Mouse (Mus musculus): ENCODE results near the gene Gm49776. TPM values are rescaled to one million over a fixed set of nuclear protein-coding genes. Genes with fewer than 3 reads are reported as not detected.
"Not testable (repeated sequence)": the region's sequence is repeated elsewhere in the genome, so short reads cannot be mapped to it uniquely, and the experiment has no call there.

Gm49776 gene
- polyA plus RNA-seq, 1 experiment from 2014 or later: 2.5 TPM

DNA sequence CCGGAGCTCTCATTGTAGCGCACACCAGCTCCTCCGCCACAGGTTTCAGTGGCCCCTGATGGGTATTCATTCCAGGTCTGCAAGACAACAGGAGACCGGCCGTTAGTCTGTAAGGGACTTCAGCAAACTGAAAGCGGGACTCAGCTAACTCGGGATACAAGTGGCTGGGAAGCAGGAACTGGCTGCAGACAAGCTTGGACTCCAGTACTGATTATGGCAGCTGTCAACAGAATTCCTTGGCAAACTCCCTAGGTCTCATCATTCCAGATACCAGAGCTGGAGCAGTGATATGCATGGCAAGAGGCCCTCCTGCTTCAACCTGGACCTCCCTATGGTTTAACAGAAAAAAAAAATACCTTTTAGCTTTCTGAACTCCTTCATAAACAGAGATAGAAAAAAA, 43.3 kb downstream of the Gm49776 start:
- WGBS: 55% methylated on average over 7 of the region's 7 CpGs
- peak overlapping the region; percentile 42 for H3K4me2 ChIP-seq
- no peaks in the 10 kb centered on the region for H3K36me3 ChIP-seq (ENCODE audit: poor library complexity, severe bottlenecking)
- H3K4me3 ChIP-seq: peak overlapping the region; percentile 23
- peak overlapping the region; percentile 52 for H3K9ac ChIP-seq
- peaks cover 45% of the 10 kb centered on the region for H3K4me1 ChIP-seq
- H3K27ac ChIP-seq: peak overlapping the region; percentile 84
- no peaks in the 10 kb centered on the region for H3K9me3 ChIP-seq (replicated peaks)
- no peaks in the 10 kb centered on the region for H3K27me3 ChIP-seq
- ATAC-seq: no peak

DNA sequence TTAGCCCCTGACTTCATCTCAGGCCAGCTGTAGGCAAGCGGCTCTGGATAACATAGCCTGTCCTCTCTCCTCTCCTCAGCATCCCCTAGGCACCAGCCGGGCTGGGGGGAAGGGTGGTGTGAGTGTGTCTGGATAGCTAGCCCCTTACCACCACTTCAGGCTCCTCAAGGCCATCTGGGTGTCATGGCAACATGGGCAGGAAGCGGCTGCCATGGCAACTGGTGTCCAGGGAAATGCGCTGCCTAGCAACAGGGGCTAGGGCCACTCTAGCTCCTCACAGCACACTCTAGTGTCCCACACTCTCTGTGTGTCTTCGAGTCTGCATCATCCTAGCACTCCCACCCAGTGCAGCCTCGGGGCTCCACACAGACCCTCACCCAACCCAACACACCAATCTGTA, 44.4 kb downstream of the Gm49776 start:
- Histone ChIP-seq H3K27me3 (no peaks in the 10 kb centered on the region), H3K4me2 (peak overlapping the region; percentile 42), H3K27ac (peak overlapping the region; percentile 84), H3K4me1 (peaks cover 43% of the 10 kb centered on the region), H3K36me3 (ENCODE audit: poor library complexity, severe bottlenecking) (no peaks in the 10 kb centered on the region), H3K9me3 (replicated peaks) (no peaks in the 10 kb centered on the region), H3K9ac (peak overlapping the region; percentile 52), H3K4me3 (peak overlapping the region; percentile 23)
- peak; percentile 89 for ATAC-seq
- WGBS: 9% methylated on average over 6 of the region's 6 CpGs

DNA sequence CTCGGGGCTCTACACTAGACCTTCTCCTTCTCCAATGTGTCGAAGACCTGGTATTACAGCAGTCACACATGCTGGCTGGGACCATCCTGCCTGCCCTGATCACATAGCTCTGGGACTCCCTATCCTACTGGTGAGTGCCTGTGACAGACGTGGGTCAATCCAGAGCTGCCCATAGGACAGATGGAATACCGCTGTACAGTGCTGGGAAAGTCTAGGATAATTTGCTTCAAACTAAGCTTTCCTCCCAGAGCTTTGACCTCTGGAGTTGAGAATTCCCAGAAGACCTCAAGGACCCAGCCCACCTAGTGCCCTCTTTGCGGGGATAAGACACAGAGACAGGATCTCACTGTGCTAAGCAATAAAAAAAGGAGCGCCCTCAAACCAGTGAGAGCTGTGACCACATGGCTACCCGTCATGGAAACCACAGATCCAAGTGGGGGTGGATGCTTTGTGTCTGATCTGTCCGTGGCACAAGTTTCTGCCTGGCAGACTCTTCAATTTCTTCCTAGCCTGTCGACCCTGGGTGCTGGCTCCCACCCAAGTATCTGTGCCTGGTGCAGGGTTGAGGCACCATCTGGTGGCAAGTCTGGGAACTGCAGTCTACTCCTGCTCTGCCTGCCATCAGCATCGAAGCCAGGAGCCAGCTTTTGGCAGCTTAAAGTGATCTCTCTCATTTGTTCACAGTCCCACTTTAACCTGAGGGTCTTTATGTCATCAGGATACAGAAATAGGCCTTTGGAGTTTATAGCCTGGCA, 46.5 kb downstream of the Gm49776 start:
- Histone ChIP-seq H3K27me3 (no peaks in the 10 kb centered on the region), H3K4me2 (0 out of 2 replicates have a peak overlapping the region, but pooled peaks have one; percentile 7), H3K36me3 (ENCODE audit: poor library complexity, severe bottlenecking) (no peaks in the 10 kb centered on the region), H3K4me3 (no peak overlapping the region), H3K4me1 (peaks cover 43% of the 10 kb centered on the region), H3K9me3 (replicated peaks) (no peaks in the 10 kb centered on the region), H3K27ac (no peak overlapping the region), H3K9ac (no peak overlapping the region)
- ATAC-seq: peak; percentile 31
- WGBS: 46% methylated on average over 10 of the region's 10 CpGs

DNA sequence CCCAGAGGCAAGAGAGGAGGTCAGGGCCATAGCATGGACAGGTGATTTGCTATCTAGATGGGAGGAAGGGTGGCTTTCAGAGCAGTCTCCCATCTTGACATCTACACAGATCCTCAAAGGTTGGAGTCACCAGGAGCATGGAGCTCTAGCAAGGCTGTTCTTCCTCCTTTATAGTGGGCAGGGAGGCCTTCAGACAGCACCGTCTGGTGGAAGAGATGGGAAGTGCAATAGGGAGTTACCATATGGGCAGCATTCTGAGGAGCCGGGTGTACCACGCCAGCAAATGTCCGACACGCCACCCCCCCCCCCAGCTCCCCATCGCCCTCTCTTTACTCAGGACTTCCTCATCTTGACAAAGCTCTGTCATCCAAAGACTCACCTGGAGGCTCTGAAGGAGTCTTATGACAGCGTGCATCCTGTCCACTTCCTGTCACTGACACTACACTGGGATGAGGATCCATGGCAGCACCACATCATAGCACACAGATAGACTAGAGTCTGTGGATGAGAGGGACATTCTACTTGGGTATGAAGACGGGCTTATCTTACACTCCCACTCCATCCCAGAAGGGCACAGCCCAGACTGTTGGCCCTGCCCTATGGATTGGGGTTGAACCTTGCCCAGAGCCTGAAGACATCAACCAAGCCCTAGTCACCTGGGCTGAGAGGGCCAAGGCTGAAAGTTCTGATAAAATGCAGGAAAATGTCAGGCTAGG, 47.3 kb downstream of the Gm49776 start:
- H3K4me3 ChIP-seq: no peak overlapping the region
- 23% methylated on average over 8 of the region's 8 CpGs for WGBS
- H3K4me2 ChIP-seq: no peak overlapping the region
- ATAC-seq: no peak
- no peaks in the 10 kb centered on the region for H3K27me3 ChIP-seq
- H3K36me3 ChIP-seq (ENCODE audit: poor library complexity, severe bottlenecking): no peaks in the 10 kb centered on the region
- H3K9me3 ChIP-seq (replicated peaks): no peaks in the 10 kb centered on the region
- H3K4me1 ChIP-seq: peaks cover 37% of the 10 kb centered on the region
- H3K27ac ChIP-seq: no peak overlapping the region
- no peak overlapping the region for H3K9ac ChIP-seq

DNA sequence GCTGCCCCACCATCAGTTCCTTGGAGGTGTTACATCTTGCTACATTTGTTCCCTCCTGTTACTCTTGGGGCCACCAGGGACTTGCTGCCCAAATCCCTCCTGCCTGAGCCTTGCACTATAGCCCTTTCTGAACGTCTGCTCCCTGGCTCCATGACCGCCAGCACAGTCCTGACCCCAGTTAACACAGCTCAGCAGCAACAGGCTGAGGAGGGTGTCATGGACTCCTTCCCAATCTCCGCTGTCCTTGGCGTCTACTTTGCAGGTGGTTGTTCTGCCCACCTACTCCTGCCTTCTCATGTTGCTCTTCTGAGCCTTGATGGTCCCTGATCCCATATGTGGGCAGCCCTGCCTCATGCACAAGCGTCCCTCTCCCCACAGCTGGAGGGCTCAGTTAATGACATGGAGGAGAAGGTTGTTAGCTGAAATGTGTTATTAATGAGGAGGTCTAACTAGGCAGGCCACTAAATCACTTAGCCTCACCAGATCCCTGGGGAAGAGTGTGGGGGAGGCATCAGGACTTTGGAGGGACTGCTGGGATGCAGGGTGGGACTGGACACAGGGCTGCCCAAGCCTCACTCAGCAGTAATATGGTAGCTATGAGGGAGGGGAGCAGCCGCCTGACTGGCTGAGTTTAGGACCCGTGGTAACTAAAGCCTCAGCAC, 54.6 kb downstream of the Gm49776 start:
- Histone ChIP-seq H3K4me2 (no peak overlapping the region), H3K4me3 (no peak overlapping the region), H3K27me3 (no peaks in the 10 kb centered on the region), H3K27ac (no peak overlapping the region), H3K9me3 (replicated peaks) (no peaks in the 10 kb centered on the region), H3K4me1 (peaks cover 16% of the 10 kb centered on the region), H3K36me3 (ENCODE audit: poor library complexity, severe bottlenecking) (no peaks in the 10 kb centered on the region), H3K9ac (peak overlapping the region; percentile 32; the same call in 1 of the 2 replicates)
- ATAC-seq: no peak
- WGBS: 66% methylated on average over 7 of the region's 7 CpGs

DNA sequence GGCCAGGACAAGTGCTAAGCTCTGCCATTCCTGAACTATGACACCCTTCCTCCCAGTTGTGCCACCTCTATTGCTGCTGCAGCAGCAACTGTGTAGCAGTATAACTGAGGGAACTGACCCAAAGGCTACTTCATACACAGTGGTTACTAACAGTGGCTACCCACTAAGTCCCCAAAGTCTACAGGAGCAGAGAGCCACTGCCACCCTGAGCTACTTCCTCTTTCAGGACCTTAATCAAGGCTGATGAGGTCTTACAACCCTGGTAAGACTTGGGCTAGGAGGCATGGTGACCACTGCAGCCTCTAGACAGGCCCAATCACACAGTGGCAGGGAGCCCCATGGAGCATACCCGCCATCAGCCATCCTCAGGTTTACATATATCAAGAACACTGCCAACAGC, 56.1 kb downstream of the Gm49776 start:
- ATAC-seq: no peak
- no peak overlapping the region for H3K9ac ChIP-seq

DNA sequence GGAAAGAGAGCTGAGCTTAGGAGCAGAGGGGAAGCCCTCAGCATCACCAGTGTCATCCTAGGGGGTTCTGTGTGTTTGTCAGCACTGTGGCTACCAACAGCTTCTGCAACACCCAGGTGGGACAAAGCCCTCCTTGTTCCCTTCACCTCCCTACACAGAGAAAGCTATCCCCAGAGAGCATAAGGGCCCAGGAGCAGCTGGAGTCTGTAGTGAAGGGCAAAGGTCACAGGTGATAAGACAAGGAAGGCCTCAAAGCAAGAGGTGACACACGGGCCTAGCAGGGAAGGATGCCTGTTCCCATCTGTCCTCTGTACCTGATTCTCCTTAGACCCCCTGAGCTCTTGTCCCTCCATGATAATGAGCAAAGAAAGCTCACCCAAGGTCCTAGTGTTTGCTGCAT, 56.5 kb downstream of the Gm49776 start:
- H3K4me2 ChIP-seq: no peak overlapping the region
- no peak overlapping the region for H3K27ac ChIP-seq
- no peak overlapping the region for H3K4me3 ChIP-seq
- H3K9ac ChIP-seq: no peak overlapping the region
- 36% methylated on average over 1 of the region's 1 CpGs for WGBS
- ATAC-seq: no peak
- no peaks in the 10 kb centered on the region for H3K27me3 ChIP-seq
- H3K4me1 ChIP-seq: peaks cover 26% of the 10 kb centered on the region
- no peaks in the 10 kb centered on the region for H3K9me3 ChIP-seq (replicated peaks)
- H3K36me3 ChIP-seq (ENCODE audit: poor library complexity, severe bottlenecking): no peaks in the 10 kb centered on the region

More for the DNA sequence above, 56.1 kb downstream of the Gm49776 start:
- no peak overlapping the region for H3K4me2 ChIP-seq
- H3K4me3 ChIP-seq: no peak overlapping the region
- H3K27ac ChIP-seq: no peak overlapping the region
- no peaks in the 10 kb centered on the region for H3K36me3 ChIP-seq (ENCODE audit: poor library complexity, severe bottlenecking)
- 94% methylated on average over 1 of the region's 1 CpGs for WGBS
- peaks cover 24% of the 10 kb centered on the region for H3K4me1 ChIP-seq
- H3K9me3 ChIP-seq (replicated peaks): no peaks in the 10 kb centered on the region
- no peaks in the 10 kb centered on the region for H3K27me3 ChIP-seq

DNA sequence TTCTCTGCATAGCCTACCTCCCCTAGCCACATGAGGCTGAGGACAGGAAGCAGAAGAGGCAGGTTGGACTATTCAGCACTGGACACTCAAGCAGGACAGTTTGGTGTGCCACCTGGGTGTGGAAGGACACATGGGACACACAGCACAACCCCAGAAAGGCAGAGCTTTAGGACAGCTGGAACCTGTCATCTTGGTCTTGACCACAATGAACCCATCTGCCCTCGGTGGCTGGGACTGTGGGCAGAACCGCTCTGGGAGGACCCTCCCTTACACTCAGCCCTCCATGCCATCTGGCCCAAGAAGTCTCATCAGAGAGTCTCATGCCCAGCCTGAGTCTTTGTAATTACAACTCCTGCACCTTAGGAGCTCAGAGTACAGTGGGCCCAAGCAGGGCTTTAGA, 58.1 kb downstream of the Gm49776 start:
- H3K4me3 ChIP-seq: no peak overlapping the region
- no peak overlapping the region for H3K9ac ChIP-seq
- H3K27ac ChIP-seq: no peak overlapping the region
- no peaks in the 10 kb centered on the region for H3K9me3 ChIP-seq (replicated peaks)
- H3K4me2 ChIP-seq: no peak overlapping the region
- no peak for ATAC-seq
- no peaks in the 10 kb centered on the region for H3K36me3 ChIP-seq (ENCODE audit: poor library complexity, severe bottlenecking)
- H3K4me1 ChIP-seq: peaks cover 38% of the 10 kb centered on the region
- WGBS: 86% methylated on average over 2 of the region's 2 CpGs
- no peaks in the 10 kb centered on the region for H3K27me3 ChIP-seq

DNA sequence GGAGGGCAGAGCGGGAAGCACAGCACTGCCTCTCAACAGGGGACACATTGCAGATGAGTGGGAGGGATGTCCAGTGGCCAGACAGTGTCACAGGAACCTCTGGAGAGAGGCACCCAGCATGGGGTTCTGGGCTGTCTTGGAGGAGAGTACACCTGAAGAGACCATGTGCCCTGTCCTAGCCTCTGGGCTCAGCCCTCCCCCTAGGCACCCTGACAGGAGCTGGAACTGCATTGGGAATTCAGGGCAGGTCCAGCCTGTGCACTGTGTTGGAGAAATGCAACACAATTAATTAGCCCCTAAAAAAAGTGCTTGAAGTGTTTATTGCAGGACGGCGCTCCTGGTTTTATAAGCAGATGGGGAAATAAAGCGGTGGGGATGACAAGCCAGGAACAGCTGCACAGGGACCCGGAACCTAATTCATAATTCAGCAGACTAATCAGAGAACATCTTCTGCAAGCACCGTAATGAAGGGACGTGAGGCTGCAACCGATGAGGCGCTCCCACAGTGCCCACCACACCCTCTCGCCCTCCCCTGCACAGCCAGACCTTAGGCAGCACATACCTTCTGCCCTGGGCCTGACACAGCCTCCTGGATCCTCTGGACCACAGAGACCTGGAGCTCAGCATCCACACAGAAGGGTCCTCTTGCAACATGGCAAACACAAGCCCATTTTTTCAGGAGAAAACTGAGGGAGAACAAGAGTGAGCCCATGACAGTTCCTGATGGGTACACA, 59.6 kb downstream of the Gm49776 start:
- no peaks in the 10 kb centered on the region for H3K27me3 ChIP-seq
- no peaks in the 10 kb centered on the region for H3K36me3 ChIP-seq (ENCODE audit: poor library complexity, severe bottlenecking)
- no peak overlapping the region for H3K4me3 ChIP-seq
- peaks cover 49% of the 10 kb centered on the region for H3K4me1 ChIP-seq
- 57% methylated on average over 10 of the region's 10 CpGs for WGBS
- H3K4me2 ChIP-seq: no peak overlapping the region
- ATAC-seq: peak; percentile 28; the same call in 1 of the 2 replicates
- H3K9ac ChIP-seq: no peak overlapping the region; the same call in 1 of the 2 replicates
- H3K27ac ChIP-seq: peak overlapping the region; percentile 54
- H3K9me3 ChIP-seq (replicated peaks): no peaks in the 10 kb centered on the region

DNA sequence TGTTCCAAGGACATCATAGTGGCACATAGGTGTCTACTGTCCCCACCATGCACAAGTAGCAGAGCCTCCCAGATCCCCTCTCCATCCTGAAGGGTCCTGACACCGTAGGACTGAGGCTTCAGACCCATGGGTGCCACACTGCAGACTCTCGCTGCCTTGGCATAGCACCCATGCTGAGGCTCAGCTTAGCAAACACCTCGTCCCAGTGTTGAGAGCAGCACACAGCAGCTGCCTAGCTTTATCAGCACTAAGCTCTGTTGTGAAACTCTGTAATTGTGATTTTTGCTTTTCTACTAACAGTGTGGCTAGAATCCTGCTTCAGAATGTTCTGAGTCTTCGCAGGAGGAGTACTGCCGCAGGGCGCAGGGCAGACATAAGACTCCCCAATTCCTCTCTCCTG, 60.2 kb downstream of the Gm49776 start:
- Histone ChIP-seq H3K4me1 (peaks cover 49% of the 10 kb centered on the region), H3K27ac (peak overlapping the region; percentile 54), H3K4me3 (no peak overlapping the region), H3K27me3 (no peaks in the 10 kb centered on the region), H3K4me2 (no peak overlapping the region), H3K9ac (no peak overlapping the region), H3K36me3 (ENCODE audit: poor library complexity, severe bottlenecking) (no peaks in the 10 kb centered on the region), H3K9me3 (replicated peaks) (no peaks in the 10 kb centered on the region)
- 88% methylated on average over 6 of the region's 6 CpGs for WGBS
- ATAC-seq: no peak

DNA sequence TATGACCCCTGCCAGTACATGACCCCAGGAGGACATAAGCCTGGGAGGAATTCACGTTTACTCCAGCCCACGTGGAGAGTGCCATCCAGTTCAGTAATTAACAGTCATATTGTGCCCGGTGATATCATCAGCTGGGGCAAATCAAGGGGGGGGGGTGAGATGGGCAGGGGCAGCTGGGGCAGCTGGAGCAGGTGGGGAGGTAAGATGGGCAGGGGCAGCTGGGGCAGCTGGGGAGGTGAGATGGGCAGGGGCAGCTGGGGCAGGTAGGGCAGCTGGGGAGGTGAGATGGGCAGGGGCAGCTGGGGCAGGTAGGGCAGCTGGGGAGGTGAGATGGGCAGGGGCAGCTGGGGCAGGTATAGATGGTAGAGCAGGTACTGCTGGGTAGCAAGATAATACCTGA, 62.6 kb downstream of the Gm49776 start:
- 42% methylated on average over 3 of the region's 3 CpGs for WGBS
- not testable (repeated sequence) for H3K27me3 ChIP-seq; H3K4me3 ChIP-seq; H3K9ac ChIP-seq; H3K36me3 ChIP-seq (ENCODE audit: poor library complexity, severe bottlenecking); ATAC-seq; H3K9me3 ChIP-seq (replicated peaks); H3K4me2 ChIP-seq; H3K27ac ChIP-seq
- H3K4me1 ChIP-seq: peaks cover 49% of the 10 kb centered on the region

Data from forebrain, embryonic 13.5 days (tissue).